Mouse (Mus musculus) CH12.LX (cell line): ENCODE results near the gene Slc35b4. TPM values are rescaled to one million over a fixed set of nuclear protein-coding genes. Genes with fewer than 3 reads are reported as not detected.

Experiments used
- DNase-seq: peaks from one replicate; pipeline ENCODE4 v3.0.0-alpha.2; 2013; ENCODE audit errors: extremely low read depth
- H3K27ac ChIP-seq: 2 replicates; pipeline ENCODE4 v1.5.1; 2012; ENCODE audit warnings: low read depth, mild to moderate bottlenecking, control low read depth, moderate library complexity; ENCODE audit not compliant: insufficient read depth
- H3K27me3 ChIP-seq: replicated peaks from 2 replicates; pipeline ENCODE3; 2012; ENCODE audit warnings: inconsistent platforms
- H3K36me3 ChIP-seq, 2 experiments: replicated peaks in 1 of 2; 2 replicates each; pipeline versions ENCODE3 to v1.6.1; 2012; ENCODE audit warnings: inconsistent platforms in 1 of 2, low read length in 1 of 2, mild to moderate bottlenecking in 1 of 2, mixed read lengths in 1 of 2, moderate library complexity in 1 of 2; ENCODE audit not compliant: control insufficient read depth in 1 of 2, insufficient read depth in 1 of 2
- H3K4me1 ChIP-seq, 2 experiments: 2 replicates each; pipeline ENCODE4 v1.6.1; 2012; ENCODE audit warnings: inconsistent platforms in 1 of 2, moderate library complexity in 1 of 2; ENCODE audit not compliant: insufficient read depth in 2 of 2, control insufficient read depth in 1 of 2
- H3K4me2 ChIP-seq: 2 replicates; pipeline ENCODE4 v1.6.1; 2012; ENCODE audit warnings: low read depth, mild to moderate bottlenecking, control low read depth; ENCODE audit not compliant: poor library complexity, insufficient read depth, severe bottlenecking
- H3K4me3 ChIP-seq, 3 experiments: fragments of 150-350 bp in 1 of 3; sonication (generic) in 1 of 3; replicated peaks in 1 of 3; 2 replicates each; pipeline versions ENCODE3 to v1.5.1; 2011 to 2012; ENCODE audit warnings: low read depth in 2 of 3, low read length in 2 of 3, mild to moderate bottlenecking in 2 of 3, moderate library complexity in 2 of 3, control low read depth in 1 of 3, improper control_type of control experiment in 1 of 3, inconsistent platforms in 1 of 3, mixed read lengths in 1 of 3; ENCODE audit not compliant: poor library complexity in 1 of 3
- H3K79me2 ChIP-seq: replicated peaks from 2 replicates; pipeline ENCODE4 v1.6.1; 2012; ENCODE audit warnings: mild to moderate bottlenecking, moderate library complexity; ENCODE audit not compliant: control insufficient read depth, poor library complexity, insufficient read depth, severe bottlenecking; ENCODE audit errors: extremely low read depth
- H3K9ac ChIP-seq: 2 replicates; pipeline ENCODE4 v1.6.1; 2012; ENCODE audit warnings: low read depth, mild to moderate bottlenecking, control low read depth, moderate library complexity; ENCODE audit not compliant: insufficient read depth
- H3K9me3 ChIP-seq: replicated peaks from 2 replicates; pipeline ENCODE3; 2012; ENCODE audit warnings: low read length, inconsistent platforms, mixed read lengths
- BHLHE40 ChIP-seq: IDR thresholded peaks from 2 replicates; pipeline ENCODE4 v1.6.1; 2011; ENCODE audit warnings: mild to moderate bottlenecking, low read depth, low read length, improper control_type of control experiment
- CHD2 ChIP-seq: IDR thresholded peaks from 2 replicates; pipeline ENCODE4 v1.6.1; 2011; ENCODE audit warnings: low read length, improper control_type of control experiment
- CTCF ChIP-seq, 2 experiments: IDR thresholded peaks in 1 of 2; conservative IDR thresholded peaks in 1 of 2; 2 replicates each; pipeline ENCODE4 v1.5.1; 2011 to 2012; ENCODE audit warnings: low read depth in 2 of 2, low read length in 2 of 2, improper control_type of control experiment in 1 of 2, inconsistent platforms in 1 of 2, mild to moderate bottlenecking in 1 of 2, moderate library complexity in 1 of 2
- E2F4 ChIP-seq: IDR thresholded peaks from 2 replicates; pipeline ENCODE4 v1.6.1; 2011; ENCODE audit warnings: low read depth, low read length, improper control_type of control experiment; ENCODE audit not compliant: insufficient replicate concordance
- ELF1 ChIP-seq: IDR thresholded peaks from 2 replicates; pipeline ENCODE4 v1.6.1; 2014; ENCODE audit warnings: low read depth, mild to moderate bottlenecking, inconsistent platforms, low read length, improper control_type of control experiment
- GABPA ChIP-seq: IDR thresholded peaks from 2 replicates; pipeline ENCODE4 v1.6.1; 2012; ENCODE audit warnings: low read depth, low read length, improper control_type of control experiment, inconsistent platforms; ENCODE audit not compliant: insufficient replicate concordance
- JUND ChIP-seq: conservative IDR thresholded peaks from 2 replicates; pipeline ENCODE4 v1.6.1; 2011; ENCODE audit warnings: low read depth, low read length, improper control_type of control experiment
- MAZ ChIP-seq: IDR thresholded peaks from 2 replicates; pipeline ENCODE4 v1.6.1; 2012; ENCODE audit warnings: low read depth, mild to moderate bottlenecking, inconsistent platforms, low read length, improper control_type of control experiment, moderate library complexity
- MXI1 ChIP-seq: IDR thresholded peaks from 2 replicates; pipeline ENCODE4 v1.6.1; 2011; ENCODE audit warnings: mild to moderate bottlenecking, low read depth, low read length, improper control_type of control experiment
- POLR2A ChIP-seq: IDR thresholded peaks from 2 replicates; pipeline ENCODE4 v1.6.1; 2011; ENCODE audit warnings: low read depth, mild to moderate bottlenecking, improper control_type of control experiment, low read length
- SIN3A ChIP-seq: IDR thresholded peaks from 2 replicates; pipeline ENCODE4 v1.6.1; 2012; ENCODE audit warnings: low read length, improper control_type of control experiment, inconsistent platforms
- TCF12 ChIP-seq: IDR thresholded peaks from 2 replicates; pipeline ENCODE4 v1.6.1; 2014; ENCODE audit warnings: low read depth, mild to moderate bottlenecking, inconsistent platforms, low read length, improper control_type of control experiment
- ZNF384 ChIP-seq: IDR thresholded peaks from 2 replicates; pipeline ENCODE4 v1.6.1; 2012; ENCODE audit warnings: low read depth, low read length, improper control_type of control experiment, inconsistent platforms
- dilution Hi-C: fragments of 300-500 bp; cut with MboI; formaldehyde crosslinking; loops from 2 replicates; pipeline ENCODE4 v1.14.3; 2020; ENCODE audit warnings: low sequenced_read_pairs; ENCODE audit not compliant: extremely low pct_unique_long_range_greater_than_20kb, extremely low pct_ligation_motif_present
- in situ Hi-C: fragments of 300-500 bp; cut with MboI; formaldehyde crosslinking; loops from 3 replicates; pipeline ENCODE4 v1.14.3; 2019; ENCODE audit warnings: low sequenced_read_pairs, low pct_ligation_motif_present, low pct_unique_long_range_greater_than_20kb, mixed read lengths
- polyA plus RNA-seq: library from polyadenylated mRNA; unstranded; fragments of >175 nt; gene quantifications from 2 replicates; pipeline ENCODE4 v1.2.1, GENCODE M21; 2012; ENCODE audit warnings: low read depth; ENCODE audit not compliant: insufficient read length
- total RNA-seq, 2 experiments: library from RNA; depleted of rRNA; stranded (reverse); fragments of 300-350 nt in 1 of 2; fragments of >200 nt in 1 of 2; gene quantifications; 2 replicates each; pipeline ENCODE4 v1.2.3; 2012 to 2014

Gene Slc35b4
- total and polyA plus RNA-seq, 3 experiments: 16.9 to 34.8 (median 19.8) TPM

DNA sequence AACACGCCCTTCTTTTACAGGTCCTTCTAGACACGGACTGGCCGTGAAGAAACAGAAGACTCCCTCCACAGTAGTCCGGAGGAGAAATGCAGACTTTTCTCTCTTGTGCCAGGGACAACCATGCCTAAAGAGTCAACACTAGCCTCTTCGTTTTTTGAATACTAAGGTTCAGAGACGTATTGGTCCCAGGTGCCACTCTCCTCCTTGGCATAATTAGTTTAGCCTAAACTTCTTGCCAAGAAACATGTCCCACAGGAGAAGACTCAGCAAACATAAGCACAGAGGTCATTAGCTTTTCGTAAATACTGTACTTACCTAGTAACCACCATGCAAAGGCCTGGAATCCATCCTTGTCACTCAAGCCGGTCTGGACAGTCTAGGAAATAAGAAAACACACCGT is 13.9 kb downstream of the Slc35b4 start:
- Histone ChIP-seq H3K27me3 (no peaks in the 10 kb centered on the region), H3K27ac (no peak overlapping the region), H3K4me1 (no peaks in the 10 kb centered on the region), H3K9me3 (no peaks in the 10 kb centered on the region), H3K4me2 (no peak overlapping the region), H3K4me3 (no peak overlapping the region), H3K9ac (no peak overlapping the region), H3K79me2 (no peaks in the 10 kb centered on the region), H3K36me3 (peaks cover 72 to 95% of the 10 kb centered on the region in 2 experiments)
- in situ Hi-C loops: no loop called here
- DNase-seq: no peak
- dilution Hi-C loops: no loop called here
- no peak for TF ChIP-seq BHLHE40
- no peak for TF ChIP-seq E2F4
- TF ChIP-seq POLR2A: no peak

DNA sequence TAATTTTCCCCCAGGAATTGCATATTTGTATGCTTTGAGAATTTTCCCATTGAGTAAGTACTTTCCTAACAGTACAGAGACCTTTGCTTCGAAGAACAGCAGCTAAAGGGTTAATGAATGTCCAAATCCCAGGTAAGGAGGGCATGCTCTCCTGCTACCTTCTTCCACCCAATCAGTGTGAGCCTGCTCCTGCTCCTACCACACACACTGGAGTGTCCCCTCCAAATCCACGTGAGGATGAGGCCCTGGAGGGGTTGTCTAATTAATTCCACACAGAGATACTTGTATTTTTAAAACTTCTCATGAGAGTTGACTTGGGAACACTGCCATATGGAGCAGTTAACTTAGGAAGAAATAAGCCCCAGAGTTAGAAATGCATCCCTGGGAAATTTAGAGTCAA is 14.3 kb downstream of the Slc35b4 start:
- H3K36me3 ChIP-seq: peaks cover 75 to 98% of the 10 kb centered on the region in 2 experiments
- peaks cover 0 to 3% of the 10 kb centered on the region in 2 experiments; a peak in 2 of 4 replicates for H3K4me1 ChIP-seq

DNA sequence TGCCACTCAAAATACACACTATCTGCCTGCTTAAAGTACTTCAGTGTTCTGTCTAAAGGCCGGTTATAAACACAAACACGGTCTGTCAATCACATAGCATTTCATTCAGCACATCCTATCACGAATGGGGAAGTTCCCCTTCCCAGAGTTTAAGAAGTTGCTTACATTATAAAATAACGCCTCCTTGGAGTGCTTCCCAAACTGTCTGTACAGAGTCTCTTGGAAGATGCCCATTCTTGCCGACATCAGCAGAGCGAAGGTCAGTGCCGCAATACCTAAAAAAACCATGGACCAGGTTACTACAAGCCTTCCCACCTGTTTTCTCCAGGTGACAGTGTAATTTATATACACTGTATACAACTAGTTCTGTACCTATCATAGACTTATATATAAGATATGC is 15.4 kb downstream of the Slc35b4 start:
- H3K36me3 ChIP-seq: peaks cover 75 to 97% of the 10 kb centered on the region in 2 experiments
- no peaks in the 10 kb centered on the region for H3K27me3 ChIP-seq
- H3K79me2 ChIP-seq: no peaks in the 10 kb centered on the region
- TF ChIP-seq E2F4 (no peak), BHLHE40 (no peak), SIN3A (no peak), ZNF384 (no peak), TCF12 (no peak), MXI1 (no peak), GABPA (no peak), MAZ (no peak), ELF1 (no peak), CHD2 (no peak), JUND (no peak)
- dilution Hi-C loops: no loop called here
- DNase-seq: no peak
- H3K9ac ChIP-seq: no peak overlapping the region
- no peak overlapping the region for H3K4me2 ChIP-seq
- in situ Hi-C loops: no loop called here
- H3K4me3 ChIP-seq: no peak overlapping the region
- peaks cover 11 to 14% of the 10 kb centered on the region in 2 experiments for H3K4me1 ChIP-seq
- H3K9me3 ChIP-seq: no peaks in the 10 kb centered on the region
- H3K27ac ChIP-seq: no peak overlapping the region

More for the DNA sequence above, 14.3 kb downstream of the Slc35b4 start:
- no peak overlapping the region for H3K4me2 ChIP-seq
- no peak for DNase-seq
- H3K27ac ChIP-seq: no peak overlapping the region
- no peaks in the 10 kb centered on the region for H3K27me3 ChIP-seq
- no peak overlapping the region for H3K9ac ChIP-seq
- H3K4me3 ChIP-seq: no peak overlapping the region
- H3K79me2 ChIP-seq: no peaks in the 10 kb centered on the region
- in situ Hi-C loops (no loop called here), dilution Hi-C loops (no loop called here)
- TF ChIP-seq CTCF (conservative IDR thresholded peaks at IDR 0.05 in 1 of 2, IDR thresholded peaks at IDR 0.05 in 1 of 2; ENCODE audit: low read depth in 2 of 2, low read length in 2 of 2): no peak
- H3K9me3 ChIP-seq: no peaks in the 10 kb centered on the region
